Mouse (Mus musculus): ENCODE results near the gene Fbxl13. TPM values are rescaled to one million over a fixed set of nuclear protein-coding genes. Genes with fewer than 3 reads are reported as not detected.

Gene Fbxl13
- polyA plus RNA-seq, 1 experiment = 1.8 TPM

DNA sequence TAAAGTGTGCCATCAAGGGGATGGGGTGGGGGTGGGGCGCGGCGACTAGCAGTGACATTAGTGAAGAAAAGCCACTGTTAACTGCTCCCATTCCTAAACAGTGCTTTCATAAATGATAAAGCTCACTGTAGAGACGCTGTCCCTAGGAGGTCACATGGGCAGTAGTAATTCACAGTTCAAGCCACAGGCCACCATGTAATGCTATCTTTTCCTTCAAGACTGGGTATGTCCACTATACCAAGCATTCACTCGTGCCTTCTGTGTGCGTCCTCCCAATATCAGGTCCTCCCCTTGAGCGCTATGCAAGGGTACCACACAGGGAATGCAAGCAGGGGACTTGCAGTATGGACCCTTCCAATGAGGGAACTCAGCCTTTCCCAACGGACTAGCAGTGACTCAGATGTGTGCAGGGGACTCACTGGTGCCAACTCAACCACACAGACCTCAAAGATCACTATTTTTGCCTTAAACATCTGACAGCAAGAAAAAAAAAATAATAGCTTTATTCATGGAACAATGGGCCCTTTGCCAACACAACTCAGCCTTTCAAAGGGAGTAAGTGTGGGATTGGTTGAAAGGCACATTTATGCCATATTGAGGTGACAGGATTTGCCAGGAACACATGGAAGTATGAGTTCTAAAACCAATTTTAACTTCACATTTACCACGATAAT, 79.9 kb downstream of the Fbxl13 start:
- TF ChIP-seq CTCF (IDR thresholded peaks at IDR 0.05; ENCODE audit: insufficient read depth, low read length) (no peak), POLR2A (IDR thresholded peaks at IDR 0.05; ENCODE audit: borderline replicate concordance, extremely low read depth, low read depth, low read length) (no peak)
- Histone ChIP-seq H3K4me1 (ENCODE audit: control insufficient read depth, insufficient read depth, low read length) (no peaks in the 10 kb centered on the region), H3K4me3 (replicated peaks; ENCODE audit: extremely low read depth, low read depth, low read length) (no peak overlapping the region)
- no peak for DNase-seq
- WGBS = 90% methylated on average over 9 of the region's 9 CpGs

DNA sequence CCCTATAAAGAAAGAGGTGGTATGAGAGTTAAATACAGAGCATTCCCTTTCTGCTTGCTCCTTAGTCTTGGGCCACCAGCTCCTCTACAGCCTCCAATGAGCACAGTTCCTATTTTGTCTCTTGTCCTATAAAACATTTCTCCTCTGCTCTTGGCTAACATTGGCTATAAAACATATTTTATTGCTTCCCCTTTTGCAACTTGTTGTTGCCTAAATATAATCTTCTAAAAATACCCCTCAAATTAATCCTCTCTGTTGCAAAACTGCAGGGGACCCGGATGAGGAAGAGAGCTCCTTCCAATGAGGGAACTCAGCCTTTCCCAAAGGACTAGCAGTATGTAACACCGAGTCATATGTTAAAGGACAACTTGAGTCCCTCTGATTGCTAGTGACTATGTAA, 81.5 kb downstream of the Fbxl13 start:
- no peak overlapping the region for H3K4me3 ChIP-seq (replicated peaks; ENCODE audit: extremely low read depth, low read depth, low read length)
- H3K4me1 ChIP-seq (ENCODE audit: control insufficient read depth, insufficient read depth, low read length) = no peaks in the 10 kb centered on the region
- no peak for TF ChIP-seq POLR2A (IDR thresholded peaks at IDR 0.05; ENCODE audit: borderline replicate concordance, extremely low read depth, low read depth, low read length)
- no peak for TF ChIP-seq CTCF (IDR thresholded peaks at IDR 0.05; ENCODE audit: insufficient read depth, low read length)
- WGBS = 52% methylated on average over 2 of the region's 2 CpGs
- no peak for DNase-seq

DNA sequence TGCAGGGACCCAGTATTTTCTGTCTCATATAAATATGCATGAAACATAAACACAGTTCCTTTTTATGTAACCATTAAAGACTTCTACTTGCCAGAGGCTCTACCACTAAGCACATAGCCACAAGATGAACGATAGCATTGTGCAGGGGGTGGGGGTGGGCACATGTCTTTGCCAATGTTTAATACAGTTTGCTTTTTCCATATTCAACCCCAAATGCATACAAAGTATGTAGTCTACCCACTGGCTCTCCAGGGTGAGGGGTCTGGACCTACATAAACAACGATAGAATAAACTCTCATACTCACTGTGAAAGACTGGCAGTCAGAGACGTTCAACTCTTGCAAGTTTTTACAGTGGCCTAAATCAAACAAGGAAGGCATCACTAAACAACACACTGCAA, 88.9 kb downstream of the Fbxl13 start:
- Histone ChIP-seq H3K4me1 (ENCODE audit: control insufficient read depth, insufficient read depth, low read length) (no peaks in the 10 kb centered on the region), H3K4me3 (replicated peaks; ENCODE audit: extremely low read depth, low read depth, low read length) (no peak overlapping the region)
- TF ChIP-seq POLR2A (IDR thresholded peaks at IDR 0.05; ENCODE audit: borderline replicate concordance, extremely low read depth, low read depth, low read length) (no peak), CTCF (IDR thresholded peaks at IDR 0.05; ENCODE audit: insufficient read depth, low read length) (no peak)
- DNase-seq = no peak
- WGBS = 64% methylated on average over 3 of the region's 3 CpGs

DNA sequence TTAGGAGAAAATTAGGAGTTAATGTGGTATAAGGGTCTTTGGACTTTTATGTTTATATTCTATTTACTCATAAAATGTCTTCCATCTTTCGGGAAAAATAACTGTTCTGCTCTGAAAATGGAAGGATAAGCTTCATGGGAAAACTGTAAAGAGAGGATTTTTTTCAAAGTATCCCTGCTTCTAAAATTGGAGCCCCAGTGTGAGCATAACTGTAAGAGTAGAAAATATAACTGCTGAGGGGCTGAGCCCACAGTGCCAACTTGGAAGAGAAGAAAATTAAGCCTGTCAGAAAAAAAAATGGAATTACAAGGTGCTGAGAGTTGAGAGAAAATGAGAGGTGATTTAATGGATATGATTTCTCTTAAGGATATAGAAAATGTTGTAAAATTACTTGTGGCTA, 90.7 kb downstream of the Fbxl13 start:
- no peak for TF ChIP-seq POLR2A (IDR thresholded peaks at IDR 0.05; ENCODE audit: borderline replicate concordance, extremely low read depth, low read depth, low read length)
- TF ChIP-seq CTCF (IDR thresholded peaks at IDR 0.05; ENCODE audit: insufficient read depth, low read length) = no peak
- Histone ChIP-seq H3K4me1 (ENCODE audit: control insufficient read depth, insufficient read depth, low read length) (no peaks in the 10 kb centered on the region), H3K4me3 (replicated peaks; ENCODE audit: extremely low read depth, low read depth, low read length) (no peak overlapping the region)
- DNase-seq = no peak
- WGBS = 82% methylated on average over 1 of the region's 1 CpGs

DNA sequence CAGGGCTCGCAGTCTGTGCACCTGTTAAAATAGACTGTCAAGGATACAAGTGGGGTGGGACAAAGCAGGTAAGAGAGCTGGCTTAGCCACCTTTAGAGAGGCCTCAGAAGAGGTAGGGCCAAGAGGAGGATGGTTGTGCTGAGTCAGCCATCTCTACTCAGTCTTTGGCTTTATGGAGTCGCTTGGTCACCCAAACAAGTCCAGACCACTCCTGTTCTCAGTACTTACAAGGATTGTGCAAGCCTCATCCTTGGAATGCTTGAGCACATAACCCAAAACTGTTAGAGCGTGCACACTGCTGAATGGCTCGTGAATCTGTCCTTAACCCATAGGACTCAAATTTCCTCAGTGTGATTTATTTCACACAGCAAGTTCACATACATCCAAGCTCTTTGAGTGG, 91.7 kb downstream of the Fbxl13 start:
- no peak overlapping the region for H3K4me3 ChIP-seq (replicated peaks; ENCODE audit: extremely low read depth, low read depth, low read length)
- DNase-seq = no peak
- WGBS = 70% methylated on average over 4 of the region's 4 CpGs
- H3K4me1 ChIP-seq (ENCODE audit: control insufficient read depth, insufficient read depth, low read length) = no peaks in the 10 kb centered on the region
- TF ChIP-seq POLR2A (IDR thresholded peaks at IDR 0.05; ENCODE audit: borderline replicate concordance, extremely low read depth, low read depth, low read length) (no peak), CTCF (IDR thresholded peaks at IDR 0.05; ENCODE audit: insufficient read depth, low read length) (no peak)

DNA sequence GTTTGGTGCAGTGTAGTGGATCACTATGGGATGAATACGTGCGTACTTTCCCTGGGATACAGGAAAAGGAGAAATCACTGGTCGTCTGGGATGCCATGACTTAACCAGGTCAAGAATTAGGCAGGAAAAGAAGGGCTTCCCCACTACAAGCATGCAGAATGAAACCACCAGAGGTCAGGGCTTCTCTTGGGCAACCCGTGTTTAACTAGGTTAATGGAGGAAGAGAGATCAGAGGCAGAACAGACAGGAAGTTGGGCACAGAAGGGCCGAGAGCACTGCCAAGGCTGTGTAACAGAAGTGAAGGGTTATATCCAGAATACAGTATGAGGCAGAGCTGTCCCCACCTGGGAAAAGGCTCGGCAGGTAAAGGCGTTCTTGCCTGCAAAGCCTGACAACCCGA, 98.4 kb downstream of the Fbxl13 start:
- H3K4me1 ChIP-seq (ENCODE audit: control insufficient read depth, insufficient read depth, low read length) = peaks cover 2% of the 10 kb centered on the region; the same call in 1 of the 2 replicates
- TF ChIP-seq POLR2A (IDR thresholded peaks at IDR 0.05; ENCODE audit: borderline replicate concordance, extremely low read depth, low read depth, low read length) (no peak), CTCF (IDR thresholded peaks at IDR 0.05; ENCODE audit: insufficient read depth, low read length) (no peak)
- no peak for DNase-seq
- 70% methylated on average over 8 of the region's 8 CpGs for WGBS
- no peak overlapping the region for H3K4me3 ChIP-seq (replicated peaks; ENCODE audit: extremely low read depth, low read depth, low read length)

DNA sequence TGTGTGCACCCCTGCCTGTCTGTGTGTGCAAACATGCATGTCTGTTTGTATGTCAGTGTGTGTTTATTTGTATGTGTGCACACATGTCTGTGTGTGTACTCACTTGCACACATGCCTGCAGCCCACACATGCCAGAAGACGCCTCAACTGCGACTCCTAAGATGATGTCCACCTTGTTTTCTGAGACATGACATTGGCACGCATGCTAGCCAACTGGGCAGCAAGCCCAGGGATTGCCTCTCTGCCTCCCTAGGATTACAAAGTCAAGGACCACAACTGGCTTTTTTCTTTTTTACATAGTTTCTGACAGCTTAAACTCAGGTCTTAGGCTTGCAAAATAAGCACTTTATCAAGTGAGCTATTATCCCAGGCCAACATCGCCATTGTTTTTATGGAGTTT, 99.6 kb downstream of the Fbxl13 start:
- no peak for DNase-seq
- TF ChIP-seq POLR2A (IDR thresholded peaks at IDR 0.05; ENCODE audit: borderline replicate concordance, extremely low read depth, low read depth, low read length) (no peak), CTCF (IDR thresholded peaks at IDR 0.05; ENCODE audit: insufficient read depth, low read length) (no peak)
- H3K4me1 ChIP-seq (ENCODE audit: control insufficient read depth, insufficient read depth, low read length) = peaks cover 2% of the 10 kb centered on the region; the same call in 1 of the 2 replicates
- WGBS = 41% methylated on average over 4 of the region's 4 CpGs
- no peak overlapping the region for H3K4me3 ChIP-seq (replicated peaks; ENCODE audit: extremely low read depth, low read depth, low read length)

DNA sequence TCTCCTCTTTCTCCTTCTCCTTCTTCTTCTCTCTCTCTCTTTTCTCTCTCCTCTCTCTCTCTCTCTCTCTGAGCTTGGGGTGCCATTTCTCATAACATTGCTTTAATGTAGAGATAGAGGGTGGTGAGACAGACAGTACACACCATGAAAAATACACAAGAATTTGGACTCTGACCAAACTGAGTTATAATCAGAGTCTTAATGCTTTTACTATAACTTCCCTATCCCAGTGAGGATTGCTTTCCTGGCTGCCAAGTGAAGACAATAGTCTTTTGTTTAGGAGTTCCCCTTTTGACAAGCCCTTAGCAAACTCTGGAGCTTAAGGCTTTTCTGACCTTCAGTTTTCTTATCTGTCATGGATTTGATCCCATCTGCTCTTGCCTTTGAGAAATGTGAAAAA, 100.2 kb downstream of the Fbxl13 start:
- H3K4me3 ChIP-seq (replicated peaks; ENCODE audit: extremely low read depth, low read depth, low read length) = no peak overlapping the region
- no peak for TF ChIP-seq CTCF (IDR thresholded peaks at IDR 0.05; ENCODE audit: insufficient read depth, low read length)
- TF ChIP-seq POLR2A (IDR thresholded peaks at IDR 0.05; ENCODE audit: borderline replicate concordance, extremely low read depth, low read depth, low read length) = no peak
- DNase-seq = no peak

DNA sequence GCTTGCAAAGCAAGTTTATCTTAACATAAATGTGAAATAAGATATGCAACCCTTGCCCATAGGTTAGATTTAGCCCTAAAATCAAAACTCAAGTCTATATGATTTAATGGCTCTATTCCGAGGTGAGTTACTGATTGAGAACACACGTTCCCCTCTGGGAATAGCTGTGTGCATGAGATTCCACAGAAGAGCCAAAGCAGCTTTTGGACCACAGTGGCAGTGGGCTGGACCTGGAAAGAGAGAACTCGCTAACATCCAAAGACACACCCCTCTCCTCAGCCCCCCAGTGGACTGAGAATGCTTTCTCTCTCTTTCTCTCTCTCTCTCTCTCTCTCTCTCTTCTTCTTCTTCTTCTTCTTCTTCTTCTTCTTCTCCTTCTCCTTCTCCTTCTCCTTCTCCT, 100.6 kb downstream of the Fbxl13 start:
- no peak for DNase-seq
- H3K4me3 ChIP-seq (replicated peaks; ENCODE audit: extremely low read depth, low read depth, low read length) = no peak overlapping the region
- peaks cover 2% of the 10 kb centered on the region; the same call in 1 of the 2 replicates for H3K4me1 ChIP-seq (ENCODE audit: control insufficient read depth, insufficient read depth, low read length)
- 63% methylated on average over 3 of the region's 3 CpGs for whole genome bisulfite sequencing
- TF ChIP-seq CTCF (IDR thresholded peaks at IDR 0.05; ENCODE audit: insufficient read depth, low read length) = no peak
- no peak for TF ChIP-seq POLR2A (IDR thresholded peaks at IDR 0.05; ENCODE audit: borderline replicate concordance, extremely low read depth, low read depth, low read length)

More for the DNA sequence above, 100.2 kb downstream of the Fbxl13 start:
- H3K4me1 ChIP-seq (ENCODE audit: control insufficient read depth, insufficient read depth, low read length) = peaks cover 2% of the 10 kb centered on the region; the same call in 1 of the 2 replicates
